ENCODE assay signal across 8 mouse cellular contexts in genomic region chr10:79989870-79990269, GRCm38 (mm10). TPM values are rescaled to one million over a fixed set of nuclear protein-coding genes. Genes with fewer than 3 reads are reported as not detected.
DNase-seq lines count a peak whose midpoint lies in the region; ATAC-seq and TF ChIP-seq lines count a peak whose summit lies in the region.

No protein-coding gene starts in this region.

- no peak for ATAC-seq in forebrain, embryonic 13.5 days
- no peak for ATAC-seq in liver, embryonic 12.5 days
- ATAC-seq in neural tube, embryonic 14.5 days (ENCODE audit: low read depth) = no peak

- peak overlapping the region; percentile 58; the same call in 1 of the 2 replicates for H3K4me2 ChIP-seq in forebrain, embryonic 13.5 days
- H3K4me2 ChIP-seq in liver, embryonic 12.5 days = peak overlapping the region; percentile 87
- H3K4me2 ChIP-seq in neural tube, embryonic 14.5 days (ENCODE audit: low read depth, low read length) = peak overlapping the region; percentile 45; the same call in 1 of the 2 replicates

- H3K27me3 ChIP-seq in kidney, adult 2 months (replicated peaks; ENCODE audit: control insufficient read depth, insufficient read depth, low read length) = no peaks in the 10 kb centered on the region
- peaks cover 48% of the 10 kb centered on the region for H3K27me3 ChIP-seq in forebrain, embryonic 13.5 days
- peaks cover 35% of the 10 kb centered on the region for H3K27me3 ChIP-seq in liver, embryonic 12.5 days (replicated peaks)
- peaks cover 25% of the 10 kb centered on the region for H3K27me3 ChIP-seq in neural tube, embryonic 14.5 days (ENCODE audit: control insufficient read depth, insufficient read depth, low read length)

- H3K27ac ChIP-seq in kidney, adult 2 months (ENCODE audit: insufficient read depth, low read depth, low read length) = peak overlapping the region; percentile 44; the same call in 1 of the 2 replicates
- H3K27ac ChIP-seq in forebrain, embryonic 13.5 days = no peak overlapping the region
- no peak overlapping the region for H3K27ac ChIP-seq in liver, embryonic 12.5 days
- H3K27ac ChIP-seq in neural tube, embryonic 14.5 days (ENCODE audit: low read depth, low read length) = no peak overlapping the region

- intact Hi-C loops in left cerebral cortex, postnatal 36 days (cut with DNase I) = no loop called here

- peaks cover 15% of the 10 kb centered on the region for H3K4me1 ChIP-seq in kidney, adult 2 months (ENCODE audit: control insufficient read depth, insufficient read depth, low read length)
- peaks cover 27% of the 10 kb centered on the region for H3K4me1 ChIP-seq in forebrain, embryonic 13.5 days
- peaks cover 64% of the 10 kb centered on the region for H3K4me1 ChIP-seq in liver, embryonic 12.5 days
- peaks cover 9% of the 10 kb centered on the region for H3K4me1 ChIP-seq in neural tube, embryonic 14.5 days (ENCODE audit: control insufficient read depth, insufficient read depth, low read length)

- no peak for TF ChIP-seq POLR2A in kidney, adult 2 months (IDR thresholded peaks at IDR 0.05; ENCODE audit: low read depth, low read length)

- H3K36me3 ChIP-seq in kidney, adult 2 months (ENCODE audit: control insufficient read depth, insufficient read depth, low read length) = no peaks in the 10 kb centered on the region
- H3K36me3 ChIP-seq in forebrain, embryonic 13.5 days (ENCODE audit: poor library complexity, severe bottlenecking) = no peaks in the 10 kb centered on the region
- peaks cover 41% of the 10 kb centered on the region for H3K36me3 ChIP-seq in liver, embryonic 12.5 days
- H3K36me3 ChIP-seq in neural tube, embryonic 14.5 days (ENCODE audit: control insufficient read depth, insufficient read depth, low read length) = no peaks in the 10 kb centered on the region

- DNase-seq in kidney, adult 2 months = no peak
- no peak for DNase-seq in kidney, adult 9 months
- DNase-seq in left cerebral cortex, postnatal 36 days (ENCODE audit: low spot score in 2 of 2) = no peak
- no peak for DNase-seq in testis, postnatal 14 days (ENCODE audit: low spot score)
- DNase-seq in right cerebral cortex, postnatal 14 days = no peak

- peaks cover 11% of the 10 kb centered on the region for H3K9me3 ChIP-seq in forebrain, embryonic 13.5 days (replicated peaks)
- peaks cover 3% of the 10 kb centered on the region for H3K9me3 ChIP-seq in liver, embryonic 12.5 days (replicated peaks)
- H3K9me3 ChIP-seq in neural tube, embryonic 14.5 days (ENCODE audit: control insufficient read depth, low read length) = 0 out of 2 replicates have a peak, but pooled peaks cover 3% of the 10 kb centered on the region

- TF ChIP-seq CTCF in kidney, adult 2 months (conservative IDR thresholded peaks at IDR 0.05; ENCODE audit: insufficient read depth, insufficient read length, low read depth, low read length) = no peak

- WGBS in kidney, adult 2 months = 13% methylated on average over 15 of the region's 15 CpGs
- WGBS in forebrain, embryonic 13.5 days = 11% methylated on average over 15 of the region's 15 CpGs
- 47% methylated on average over 15 of the region's 15 CpGs for WGBS in liver, embryonic 12.5 days (ENCODE audit: insufficient replicate concordance)
- WGBS in neural tube, embryonic 14.5 days = 21% methylated on average over 15 of the region's 15 CpGs

- peak overlapping the region; percentile 73 for H3K4me3 ChIP-seq in kidney, adult 2 months (ENCODE audit: insufficient read depth, low read depth, low read length)
- H3K4me3 ChIP-seq in forebrain, embryonic 13.5 days = no peak overlapping the region
- peak overlapping the region; percentile 64 for H3K4me3 ChIP-seq in liver, embryonic 12.5 days
- H3K4me3 ChIP-seq in neural tube, embryonic 14.5 days (ENCODE audit: low read depth, low read length) = peak overlapping the region; percentile 38; the same call in 1 of the 2 replicates

- no peak overlapping the region for H3K9ac ChIP-seq in forebrain, embryonic 13.5 days
- peak overlapping the region; percentile 71; the same call in 1 of the 2 replicates for H3K9ac ChIP-seq in liver, embryonic 12.5 days
- no peak overlapping the region for H3K9ac ChIP-seq in neural tube, embryonic 14.5 days (replicated peaks; ENCODE audit: low read depth, low read length)

RNA-seq across cellular contexts. Expression of gene Cnn2, which starts 1.5 kb away (rescaled TPM):
- polyA plus RNA-seq in kidney, adult 2 months (2012; rRNA removed) = 52.3 and 55.5 TPM in 2 replicates
- polyA plus RNA-seq in forebrain, embryonic 13.5 days (2015; fragmentation: Nextera tagmentation; extraction: Ambion mirVana) = 30.0 and 32.2 TPM in 2 replicates
- 68.2 and 75.4 TPM in 2 replicates for polyA plus RNA-seq in liver, embryonic 12.5 days (2016; fragmentation: Nextera tagmentation; extraction: Ambion mirVana)
- polyA plus RNA-seq in neural tube, embryonic 14.5 days (2014; fragmentation: Nextera tagmentation; extraction: Ambion mirVana) = 9.9 and 40.0 TPM in 2 replicates
- total RNA-seq in left cerebral cortex, postnatal 36 days (2021) = 1 to 10 TPM; 4.7 to 7.6 TPM

RNA-seq across cellular contexts. Expression of gene Tmem259, which starts 5.7 kb away (rescaled TPM):
- 262 and 316 TPM in 2 replicates for polyA plus RNA-seq in kidney, adult 2 months (2012; rRNA removed)
- 11.2 and 12.0 TPM in 2 replicates for polyA plus RNA-seq in forebrain, embryonic 13.5 days (2015; fragmentation: Nextera tagmentation; extraction: Ambion mirVana)
- polyA plus RNA-seq in liver, embryonic 12.5 days (2016; fragmentation: Nextera tagmentation; extraction: Ambion mirVana) = 17.2 and 17.5 TPM in 2 replicates
- 19.2 and 21.1 TPM in 2 replicates for polyA plus RNA-seq in neural tube, embryonic 14.5 days (2014; fragmentation: Nextera tagmentation; extraction: Ambion mirVana)
- 100 to 1,000 TPM; 122 TPM for total RNA-seq in left cerebral cortex, postnatal 36 days (2021)

RNA-seq across cellular contexts. Expression of gene Abca7, which starts 6.4 kb away (rescaled TPM):
- polyA plus RNA-seq in kidney, adult 2 months (2012; rRNA removed) = 10.6 and 11.8 TPM in 2 replicates
- polyA plus RNA-seq in forebrain, embryonic 13.5 days (2015; fragmentation: Nextera tagmentation; extraction: Ambion mirVana) = 3.1 and 3.9 TPM in 2 replicates
- 10.5 and 12.1 TPM in 2 replicates for polyA plus RNA-seq in liver, embryonic 12.5 days (2016; fragmentation: Nextera tagmentation; extraction: Ambion mirVana)
- polyA plus RNA-seq in neural tube, embryonic 14.5 days (2014; fragmentation: Nextera tagmentation; extraction: Ambion mirVana) = 4.3 and 6.7 TPM in 2 replicates
- total RNA-seq in left cerebral cortex, postnatal 36 days (2021) = 10 to 100 TPM; 10.3 to 13.0 TPM

RNA-seq across cellular contexts. Expression of gene Grin3b, which starts 19.4 kb away (rescaled TPM):
- 1.6 and 2.0 TPM in 2 replicates for polyA plus RNA-seq in kidney, adult 2 months (2012; rRNA removed)
- polyA plus RNA-seq in forebrain, embryonic 13.5 days (2015; fragmentation: Nextera tagmentation; extraction: Ambion mirVana) = 0.38 and 0.57 TPM in 2 replicates
- 0.14 TPM in 2 replicates for polyA plus RNA-seq in liver, embryonic 12.5 days (2016; fragmentation: Nextera tagmentation; extraction: Ambion mirVana)
- polyA plus RNA-seq in neural tube, embryonic 14.5 days (2014; fragmentation: Nextera tagmentation; extraction: Ambion mirVana) = 0.43 and 0.61 TPM in 2 replicates
- under 1 TPM in 1 of 2 experiments, not detected in 1; 0.10 TPM for total RNA-seq in left cerebral cortex, postnatal 36 days (2021)

RNA-seq across cellular contexts. Expression of gene Arhgap45, which starts 26.6 kb away (rescaled TPM):
- polyA plus RNA-seq in kidney, adult 2 months (2012; rRNA removed) = 9.6 and 25.5 TPM in 2 replicates
- polyA plus RNA-seq in forebrain, embryonic 13.5 days (2015; fragmentation: Nextera tagmentation; extraction: Ambion mirVana) = 1.2 and 1.3 TPM in 2 replicates
- 22.3 and 22.8 TPM in 2 replicates for polyA plus RNA-seq in liver, embryonic 12.5 days (2016; fragmentation: Nextera tagmentation; extraction: Ambion mirVana)
- polyA plus RNA-seq in neural tube, embryonic 14.5 days (2014; fragmentation: Nextera tagmentation; extraction: Ambion mirVana) = 0.83 and 1.8 TPM in 2 replicates
- total RNA-seq in left cerebral cortex, postnatal 36 days (2021) = 1 to 10 TPM; 3.3 to 5.3 TPM

Comparison
In these comparisons a context has a peak if more than half of its experiments do, and no peak if none do; other contexts are left out.
1. RNA of gene Tmem259, which starts 5.7 kb away (polyA plus RNA-seq): 262 to 316 TPM in kidney, adult 2 months; 19.2 to 21.1 TPM in neural tube, embryonic 14.5 days, 17.2 to 17.5 TPM in liver, embryonic 12.5 days and 11.2 to 12.0 TPM in forebrain, embryonic 13.5 days; every median in the first group is over 10 times any median in the second.
2. Peak in every context shown above with its lines, with median percentiles within 50 percentile points of each other: H3K4me2 ChIP-seq.